Mouse (Mus musculus): ENCODE data around the gene Rpl13a.
"Not testable (repeated sequence)": the region's sequence is repeated elsewhere in the genome, so short reads cannot be mapped to it uniquely, and the experiment has no call there.

Rpl13a gene

DNA sequence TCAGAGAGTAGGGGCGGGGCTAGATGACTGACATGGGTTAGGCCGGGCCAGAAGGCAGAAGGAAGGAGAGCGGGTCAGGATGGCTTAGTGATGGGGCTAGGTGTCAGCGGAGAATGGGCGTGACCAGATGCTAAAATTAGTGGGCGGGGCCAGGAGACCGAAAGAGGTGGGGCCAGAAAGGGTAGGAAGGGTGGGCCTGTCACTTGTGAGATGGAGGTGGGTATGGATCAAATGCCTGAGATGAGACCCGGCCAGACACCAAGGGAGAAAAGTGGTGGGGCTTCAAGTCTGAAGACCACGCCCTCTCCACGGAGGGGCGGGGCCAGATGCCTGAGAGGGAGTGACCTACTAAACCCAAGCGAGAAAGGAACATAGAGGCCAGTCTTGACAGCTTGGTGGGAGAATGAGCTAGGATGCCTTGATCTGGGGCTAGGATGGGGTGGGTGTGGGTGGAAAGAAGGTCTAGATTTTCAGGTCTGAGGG lies 6.0 kb upstream of the Rpl13a start:
- DNase-seq: no peak

DNA sequence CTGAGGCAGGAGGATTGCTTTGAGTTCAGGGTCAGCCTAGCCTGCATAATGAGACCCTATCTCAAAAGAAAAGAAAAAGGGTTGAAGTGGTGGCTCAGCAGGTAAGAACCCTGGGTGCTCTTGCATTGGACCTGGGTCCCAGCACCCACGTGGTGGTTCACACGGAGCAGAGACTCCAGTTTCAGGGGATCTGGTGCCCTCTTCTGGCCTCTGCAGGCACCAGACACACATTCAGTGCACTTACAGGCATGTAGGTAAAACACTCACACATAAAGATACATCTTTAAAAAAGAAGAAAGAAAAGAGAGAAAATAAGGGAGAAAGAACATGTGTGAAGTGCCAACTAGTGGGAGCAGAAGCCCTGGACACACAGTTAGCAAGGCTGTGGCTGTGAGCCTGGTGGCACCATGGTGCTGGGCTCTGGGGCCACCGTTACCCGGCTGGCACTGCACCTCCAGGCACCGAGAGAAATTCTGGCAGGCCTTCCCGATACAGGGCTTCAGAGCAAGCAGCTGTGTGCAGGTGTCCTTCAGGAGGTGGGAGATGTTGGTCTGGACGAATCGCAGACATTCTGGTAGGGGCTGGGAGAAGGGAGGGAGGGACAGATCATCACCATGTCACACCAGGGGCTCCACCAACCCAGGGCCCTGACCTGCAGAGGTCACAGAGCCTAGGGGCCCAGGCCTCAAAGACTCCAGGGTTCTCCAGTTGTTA lies 5.0 kb upstream of the Rpl13a start:
- DNase-seq: no peak

DNA sequence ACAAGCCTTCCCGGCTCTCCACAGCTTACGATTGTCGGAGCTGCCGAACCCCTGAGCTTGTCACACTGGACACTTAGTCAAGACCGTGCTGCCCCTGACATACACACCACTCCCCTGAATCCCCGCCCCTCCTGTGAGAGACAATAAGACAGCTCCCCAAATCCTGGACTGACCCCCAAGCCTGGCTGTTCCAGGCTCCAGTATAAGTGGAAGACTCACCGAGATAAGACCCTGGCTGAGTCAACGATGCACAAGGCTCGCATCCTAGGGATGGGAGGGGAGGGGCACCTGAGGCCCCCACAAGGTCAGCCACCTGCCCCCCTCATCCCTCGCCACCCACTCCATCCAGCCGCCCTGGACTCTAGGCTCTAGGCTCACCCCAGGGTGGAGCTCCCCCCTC lies 3.3 kb upstream of the Rpl13a start:
- DNase-seq: no peak

DNA sequence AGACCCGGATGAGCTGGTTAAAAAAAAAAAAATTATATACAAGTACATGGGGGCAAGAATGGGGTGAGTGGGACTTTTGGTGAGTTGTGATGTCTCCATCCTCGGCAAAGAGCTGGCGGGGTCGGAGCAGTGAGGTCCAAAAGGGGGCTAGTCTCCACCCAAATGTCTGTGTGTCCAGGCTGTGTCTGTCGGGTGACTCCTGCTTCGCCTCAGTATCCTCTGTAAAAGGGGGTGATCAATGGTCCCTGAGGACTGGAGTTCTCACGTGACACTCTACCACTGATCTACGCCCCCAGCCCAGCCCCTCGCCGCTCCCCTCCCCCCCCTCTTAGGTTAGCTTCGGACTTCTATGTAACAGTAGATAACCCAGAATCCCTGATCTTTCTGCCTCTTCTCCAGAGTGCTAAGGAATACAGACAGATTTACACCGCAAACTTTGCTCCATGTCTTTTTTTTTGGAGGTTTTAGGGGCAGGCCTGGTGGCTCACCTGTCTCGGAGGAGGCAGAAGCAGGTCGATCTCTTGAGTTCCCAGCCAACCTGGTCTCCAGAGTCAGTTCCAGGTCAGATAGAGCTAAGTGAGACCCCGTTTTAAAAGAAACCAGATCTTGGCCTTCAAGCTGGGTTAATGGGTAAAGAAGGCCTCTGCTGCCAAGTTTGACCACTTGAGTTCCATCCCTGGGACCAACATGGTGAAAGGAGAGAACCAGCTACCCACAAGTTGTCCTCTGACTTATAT lies 1.4 kb upstream of the Rpl13a start:
- no peak for DNase-seq

DNA sequence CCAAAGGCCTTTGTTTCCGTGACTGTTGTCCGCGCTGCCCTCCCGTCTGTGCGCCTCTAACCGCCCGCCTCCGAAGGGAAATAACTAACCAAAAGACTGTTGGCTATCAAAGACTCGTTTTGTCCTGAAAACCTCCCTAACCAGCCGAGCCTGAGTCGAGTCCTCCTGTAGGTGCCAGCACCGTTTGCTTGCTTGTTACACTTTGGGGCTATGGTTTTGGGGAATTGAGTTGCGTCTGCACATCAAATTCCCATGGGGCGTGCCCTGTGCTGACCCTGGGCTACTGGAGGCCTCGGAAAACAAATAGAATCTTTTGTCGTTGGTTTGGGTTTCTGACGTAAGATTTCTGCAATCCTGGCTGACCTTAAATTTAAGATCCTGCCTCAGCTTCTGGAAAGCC lies 757 bp upstream of the Rpl13a start:
- DNase-seq: no peak

DNA sequence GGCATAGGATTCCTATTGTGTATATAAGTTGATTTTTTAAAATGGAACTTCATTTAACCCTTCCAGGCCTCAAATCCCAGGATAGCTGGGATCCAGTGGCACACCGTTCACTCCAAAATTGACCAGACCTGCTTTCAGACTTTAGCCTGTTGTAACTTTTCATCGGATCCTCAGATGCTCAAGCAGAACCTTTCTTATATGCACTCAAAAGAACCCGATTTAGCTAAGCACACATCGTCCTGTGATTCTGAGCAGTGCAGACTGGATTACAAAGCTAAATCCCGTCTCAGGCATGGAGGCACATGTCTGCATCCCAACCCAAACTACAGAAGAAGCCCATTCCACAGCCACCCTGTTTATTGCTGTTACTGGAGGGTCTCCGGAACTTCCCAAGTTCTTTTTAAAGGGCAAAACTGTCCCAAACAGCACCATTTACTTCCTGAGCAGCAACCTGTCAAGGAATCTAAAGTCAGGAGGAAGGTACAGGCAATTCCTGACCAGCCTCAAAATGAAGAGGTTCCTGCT lies 799 bp downstream of the Rpl13a start:
- no peak for DNase-seq

DNA sequence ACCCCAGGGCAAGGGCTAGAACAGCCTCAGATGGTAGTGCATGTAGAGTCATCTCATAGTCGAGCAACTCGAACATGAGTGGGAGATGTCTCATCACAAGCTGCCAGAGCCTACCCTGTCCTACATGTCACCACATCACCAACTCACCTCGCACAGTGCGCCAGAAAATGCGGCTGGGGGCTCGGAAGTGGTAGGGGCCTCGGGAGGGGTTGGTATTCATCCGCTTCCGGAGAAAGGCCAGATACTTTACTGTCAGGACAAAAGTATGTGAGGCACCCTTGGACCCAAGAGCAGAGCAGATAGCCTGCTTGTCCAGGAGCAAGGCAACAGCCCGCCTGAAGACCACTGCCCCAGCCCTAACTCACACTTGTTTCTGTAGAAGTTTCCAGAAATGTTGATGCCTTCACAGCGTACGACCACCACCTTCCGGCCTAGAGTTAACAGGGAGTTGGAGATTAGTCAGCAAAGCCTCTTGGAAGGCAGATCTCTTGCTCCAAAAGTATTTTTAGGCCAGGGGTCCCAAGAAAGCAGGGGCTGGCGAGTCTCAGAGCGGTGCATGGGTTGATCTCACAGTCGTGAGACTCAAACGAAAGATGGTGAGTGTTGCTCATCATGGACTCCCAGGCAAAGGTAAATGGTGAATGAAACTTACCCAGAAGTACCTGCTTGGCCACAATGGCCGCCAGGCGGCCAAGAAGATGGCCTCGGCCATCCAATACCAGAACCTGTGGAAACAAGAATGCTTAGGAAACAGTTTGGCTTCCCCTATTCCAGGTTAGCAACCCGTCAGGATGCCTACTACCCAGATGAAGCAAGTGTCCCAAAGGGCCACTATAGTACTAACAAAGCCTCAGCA lies 1.5 kb downstream of the Rpl13a start:
- no peak for DNase-seq

DNA sequence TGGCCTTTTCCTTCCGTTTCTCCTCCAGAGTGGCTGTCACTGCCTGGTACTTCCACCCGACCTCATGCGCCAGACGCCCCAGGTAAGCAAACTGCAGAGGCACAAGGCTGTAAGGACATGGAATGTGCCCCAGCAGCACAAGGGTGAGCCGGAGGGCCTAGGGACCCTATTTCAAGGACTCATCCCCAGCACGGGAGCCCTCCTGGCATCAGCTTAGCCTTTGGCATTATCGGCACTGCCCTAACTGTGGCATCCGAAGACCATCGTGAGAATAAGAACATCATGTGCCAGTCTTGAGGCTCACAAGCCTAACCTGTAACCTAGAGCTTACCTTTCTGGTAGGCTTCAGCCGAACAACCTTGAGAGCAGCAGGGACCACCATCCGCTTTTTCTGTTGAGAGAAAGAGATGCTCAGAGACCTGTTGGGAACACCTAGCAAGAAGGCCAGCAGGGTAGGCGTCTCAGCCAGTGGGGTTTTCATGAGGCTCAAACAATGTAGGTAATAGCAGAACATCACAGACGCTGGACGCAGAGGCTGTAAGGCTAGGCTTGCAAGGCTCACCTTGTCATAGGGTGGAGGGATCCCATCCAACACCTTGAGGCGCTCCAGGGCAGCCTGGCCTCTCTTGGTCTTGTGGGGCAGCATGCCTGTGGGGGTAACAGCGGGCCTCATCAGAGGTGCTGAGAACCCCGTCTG lies 2.3 kb downstream of the Rpl13a start:
- no peak for DNase-seq

DNA sequence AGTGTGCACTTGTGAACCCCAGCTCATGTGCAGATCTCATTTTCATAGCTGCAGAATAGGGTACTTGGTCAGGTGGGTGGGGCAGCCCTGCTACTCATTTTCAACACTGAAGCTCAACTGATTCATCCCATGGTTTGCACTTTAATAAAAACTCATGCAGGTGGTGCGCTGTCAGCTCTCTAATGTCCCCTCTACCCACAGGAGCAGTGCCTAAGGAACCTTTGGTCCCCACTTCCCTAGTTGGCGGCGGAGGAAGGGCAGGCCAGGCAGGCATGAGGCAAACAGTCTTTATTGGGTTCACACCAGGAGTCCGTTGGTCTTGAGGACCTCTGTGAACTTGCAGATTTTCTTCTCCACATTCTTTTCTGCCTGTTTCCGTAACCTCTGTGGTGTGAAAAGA lies 2.9 kb downstream of the Rpl13a start:
- not testable (repeated sequence) for DNase-seq

DNA sequence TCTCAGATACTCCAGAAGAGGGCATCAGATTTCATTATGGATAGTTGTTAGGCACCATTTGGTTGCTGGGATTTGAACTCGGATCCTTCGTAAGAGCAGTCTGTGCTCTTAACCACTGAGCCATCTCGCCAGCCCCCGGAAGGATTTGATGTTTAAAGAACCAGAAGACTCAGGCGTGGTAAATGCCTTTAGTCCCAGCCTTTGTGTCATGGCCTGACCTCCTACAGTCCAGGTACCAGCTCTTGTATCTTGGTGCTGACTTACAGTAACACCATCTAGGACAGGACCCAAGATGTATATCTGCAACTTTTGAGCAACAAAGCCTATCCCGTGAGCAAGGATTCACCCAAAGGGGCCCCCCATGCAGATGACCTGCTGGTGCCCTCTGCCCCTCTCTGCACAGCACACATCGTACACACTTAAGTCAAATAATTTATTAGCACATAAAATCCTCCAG lies 3.4 kb downstream of the Rpl13a start:
- DNase-seq: no peak

DNA sequence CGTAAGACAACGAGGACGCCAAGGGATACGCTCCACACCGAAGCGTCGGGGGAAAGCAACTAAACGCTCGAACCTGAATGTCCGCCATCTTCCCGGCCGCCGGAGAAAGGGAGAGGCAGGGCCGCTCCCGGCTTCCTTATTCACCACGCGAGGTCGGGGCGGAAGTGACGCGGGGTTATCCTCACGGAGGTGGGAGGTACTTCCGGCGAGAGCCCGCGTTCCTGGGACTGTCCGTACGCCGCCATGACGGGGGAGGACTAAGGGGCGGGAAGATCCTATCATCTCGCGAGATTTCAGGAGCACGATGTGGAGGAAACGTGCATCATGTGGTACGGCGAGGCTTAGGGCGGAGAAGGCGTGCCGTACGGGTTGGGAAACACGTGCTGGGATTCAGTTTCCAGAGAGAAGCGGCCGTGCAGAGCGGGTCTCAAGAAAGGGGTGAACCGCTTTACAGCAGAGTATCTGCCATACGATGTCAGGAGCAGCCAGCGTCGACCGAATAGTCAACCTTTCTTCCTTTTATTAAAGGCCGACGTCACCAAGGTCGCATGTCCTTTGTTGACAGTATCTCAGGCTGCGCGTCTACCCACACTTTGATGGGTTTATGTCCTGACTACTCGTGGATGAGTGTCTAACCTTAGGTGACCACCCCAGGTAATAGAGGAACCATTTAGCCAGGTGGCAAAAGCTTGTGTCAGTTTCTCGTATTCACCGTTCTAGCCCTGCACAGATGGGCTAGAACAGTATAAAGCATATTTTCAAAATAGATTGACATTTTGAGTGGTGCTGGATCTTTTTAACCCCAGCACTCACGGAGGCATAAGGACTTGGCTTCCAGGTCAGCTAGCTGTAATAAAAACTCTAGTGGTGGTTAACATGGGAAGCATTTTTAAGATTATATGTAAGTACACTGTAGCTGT lies 4.1 kb downstream of the Rpl13a start, which contains the start of gene Rps11:
Gene Rps11, minus strand, starts transcription at position 216 of the 920 bp plus-strand sequence.
- DNase-seq: peak; percentile 99

DNA sequence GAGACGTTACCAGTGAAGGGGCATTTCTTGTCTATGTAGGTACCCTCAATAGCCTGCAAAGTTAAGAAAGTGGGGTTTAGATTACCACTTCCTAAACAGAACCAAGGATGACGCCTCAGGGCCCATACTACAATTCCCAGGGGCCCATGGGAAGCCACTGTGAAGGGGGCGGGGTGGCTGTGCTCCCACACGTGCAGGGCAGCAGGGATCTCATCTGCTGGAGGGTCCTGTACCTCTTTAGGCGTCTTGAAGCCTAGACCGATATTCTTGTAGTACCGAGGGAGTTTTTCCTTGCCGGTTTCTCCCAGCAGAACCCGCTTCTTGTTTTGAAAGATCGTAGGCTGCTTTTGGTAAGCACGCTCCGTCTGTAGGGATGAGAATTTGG lies 5.4 kb downstream of the Rpl13a start:
- DNase-seq: no peak

DNA sequence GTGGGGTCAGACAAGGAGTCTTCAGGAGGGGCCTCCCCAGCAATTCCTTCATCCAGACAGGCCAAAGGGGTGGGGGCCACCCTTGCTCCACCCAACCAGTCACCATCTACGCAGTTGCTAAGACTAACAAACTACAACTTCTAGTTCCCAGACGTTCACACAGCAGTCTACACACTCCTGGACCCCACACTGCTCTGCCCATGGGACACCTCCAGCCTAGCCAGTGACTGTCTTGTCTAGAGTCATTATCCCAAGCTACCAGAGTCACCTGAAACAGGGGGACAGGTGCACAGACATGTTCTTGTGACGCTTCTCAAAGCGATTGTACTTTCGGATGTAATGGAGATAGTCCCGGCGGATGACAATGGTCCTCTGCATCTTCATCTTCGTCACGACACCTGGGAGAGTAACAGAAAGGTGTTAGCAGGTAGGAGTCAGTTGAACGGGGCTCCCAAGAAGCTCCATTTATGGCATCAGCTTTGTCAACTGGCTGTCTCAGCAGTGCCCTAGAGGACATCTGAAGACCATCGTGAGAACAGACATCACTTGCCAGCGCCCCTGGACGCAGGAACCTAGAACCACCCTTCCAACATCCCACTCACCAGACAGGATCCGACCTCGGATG lies 5.9 kb downstream of the Rpl13a start:
- no peak for DNase-seq

DNA sequence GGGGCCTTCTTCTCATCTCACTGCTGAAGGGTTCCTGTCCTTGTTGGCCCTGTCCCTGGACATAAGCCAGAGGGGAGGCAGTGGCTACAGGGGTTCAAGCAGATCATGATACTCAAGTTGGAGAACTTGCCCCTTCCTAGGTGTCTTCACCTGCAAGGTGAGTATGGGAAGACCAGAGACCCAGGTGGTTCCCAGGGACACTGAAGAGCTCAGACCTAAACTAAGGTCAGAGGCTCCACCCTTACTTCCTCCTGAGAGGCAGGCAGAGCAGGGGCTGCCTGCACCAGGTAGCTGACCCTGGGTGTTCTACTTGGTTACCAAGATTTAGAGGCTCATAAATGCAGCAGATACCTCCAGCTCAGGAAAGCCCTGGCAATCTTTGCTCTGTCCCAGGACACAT lies 6.6 kb downstream of the Rpl13a start:
- DNase-seq: no peak

DNA sequence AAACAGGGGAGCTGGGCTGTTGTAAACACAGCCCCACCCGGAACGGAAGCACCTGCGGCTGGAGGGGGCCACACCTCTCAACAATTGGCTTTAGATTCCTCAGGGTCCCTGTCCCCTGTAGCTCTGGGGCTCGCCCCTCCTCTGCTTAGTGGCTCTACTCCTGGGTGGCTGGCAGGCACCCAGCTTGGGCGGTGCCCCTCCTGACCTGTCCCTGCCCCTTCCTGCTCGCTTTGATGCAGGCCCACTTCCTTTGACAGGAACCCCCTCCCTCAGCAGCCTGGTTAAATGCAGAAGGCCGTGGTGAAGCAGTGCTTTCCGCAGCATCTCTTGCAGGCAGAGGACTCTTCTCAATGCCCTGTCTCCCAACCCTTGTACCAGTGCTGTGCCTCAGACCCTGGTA lies 7.2 kb downstream of the Rpl13a start:
- peak; percentile 52 for DNase-seq

DNA sequence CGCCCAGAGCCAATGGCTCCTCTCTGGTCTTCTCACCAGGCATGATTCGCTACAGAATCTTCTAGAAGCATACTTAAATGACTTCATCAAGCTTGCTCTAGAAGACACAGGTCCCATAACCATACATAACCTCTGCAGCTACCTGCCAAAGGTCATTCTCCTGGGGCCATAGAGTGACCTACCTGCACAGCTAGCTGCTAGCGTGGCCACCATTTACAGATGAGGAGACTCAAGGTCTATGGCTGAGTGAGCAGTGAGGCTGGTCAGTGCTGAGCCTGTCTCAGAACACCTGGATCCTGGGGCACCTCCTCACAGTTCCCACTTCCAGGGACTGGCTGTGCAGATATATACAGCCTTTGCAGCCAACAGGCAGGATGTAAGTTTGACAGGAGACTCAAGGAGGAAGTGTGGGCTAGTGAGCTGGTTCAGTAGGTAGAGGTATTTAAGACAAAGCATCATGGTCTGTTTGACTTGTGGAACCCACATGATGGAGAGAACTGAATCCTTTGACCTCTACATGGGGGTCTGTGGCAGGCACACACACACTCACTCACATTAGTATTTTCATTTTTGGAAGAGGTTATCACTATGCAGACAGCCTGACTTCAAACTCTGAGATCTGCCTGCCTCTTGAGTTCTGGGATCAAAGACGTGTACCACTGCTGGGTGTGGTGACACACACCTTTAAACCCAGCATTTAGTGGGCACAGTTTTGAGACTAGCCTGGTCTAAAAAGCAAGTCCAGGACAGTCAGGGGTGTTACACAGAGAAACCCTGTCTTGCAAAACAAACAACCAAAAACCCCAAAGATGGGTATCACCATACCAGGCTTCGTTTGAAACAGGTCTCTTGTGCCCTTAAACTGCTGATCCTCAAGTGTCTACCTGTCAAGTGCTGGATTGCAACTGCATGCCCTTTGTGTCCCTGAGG lies 8.5 kb downstream of the Rpl13a start:
- no peak for DNase-seq

DNA sequence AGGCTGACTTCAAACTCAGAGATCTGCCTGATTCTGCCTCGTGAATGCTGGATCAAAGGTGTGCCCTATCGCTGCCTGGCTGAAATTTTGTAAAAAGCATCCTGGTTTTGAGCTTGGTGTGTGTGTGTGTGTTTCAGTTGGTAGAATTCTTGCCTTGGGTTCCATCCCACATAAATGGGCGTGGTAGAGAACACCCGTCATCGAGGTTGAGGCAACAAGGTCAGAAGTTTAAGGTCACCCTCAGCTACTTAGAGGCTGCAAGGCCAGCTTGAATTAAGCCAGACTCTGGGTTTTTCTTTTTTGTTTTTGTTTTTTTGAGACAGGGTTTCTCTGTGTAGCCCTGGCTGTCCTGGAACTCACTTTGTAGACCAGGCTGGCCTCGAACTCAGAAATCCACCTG lies 10.2 kb downstream of the Rpl13a start:
- DNase-seq: no peak

DNA sequence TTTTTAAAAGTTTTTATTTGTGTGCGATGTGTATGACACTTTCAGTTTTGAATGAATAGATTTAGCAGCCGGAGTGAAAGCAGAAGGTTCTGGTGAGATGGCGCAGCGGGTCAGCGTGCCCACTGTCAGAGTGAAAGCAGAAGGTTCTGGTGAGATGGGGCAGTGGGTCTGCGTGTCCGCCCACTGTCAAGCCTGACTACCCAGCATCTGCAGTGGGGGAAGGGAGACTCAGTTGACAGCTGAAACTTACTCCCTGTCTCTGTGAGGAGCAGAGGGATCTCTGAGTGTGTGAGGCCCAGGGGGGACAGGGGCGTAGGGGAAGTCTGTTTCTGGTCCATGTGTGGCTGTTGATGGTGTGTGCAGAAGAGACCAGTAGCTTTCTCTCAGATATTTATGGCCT lies 11.0 kb downstream of the Rpl13a start:
- no peak for DNase-seq

DNA sequence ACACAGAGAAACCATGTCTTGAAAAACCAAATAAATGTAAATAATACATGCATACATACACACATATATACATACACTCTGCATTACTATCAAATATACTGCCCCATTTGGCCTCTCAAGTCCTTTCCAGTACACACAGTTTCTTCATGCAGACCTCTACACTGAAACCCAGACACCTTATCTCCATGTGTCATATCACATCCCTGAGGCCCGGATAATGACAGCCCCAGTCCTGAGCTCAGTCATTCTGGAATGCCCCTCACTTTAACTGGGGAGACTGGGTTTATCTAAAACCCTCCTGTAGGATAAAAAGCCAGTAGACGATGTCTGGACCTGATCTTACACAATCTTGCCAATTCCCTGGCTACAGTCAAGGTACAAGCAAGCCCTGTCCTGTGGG lies 15.1 kb downstream of the Rpl13a start:
- no peak for DNase-seq

DNA sequence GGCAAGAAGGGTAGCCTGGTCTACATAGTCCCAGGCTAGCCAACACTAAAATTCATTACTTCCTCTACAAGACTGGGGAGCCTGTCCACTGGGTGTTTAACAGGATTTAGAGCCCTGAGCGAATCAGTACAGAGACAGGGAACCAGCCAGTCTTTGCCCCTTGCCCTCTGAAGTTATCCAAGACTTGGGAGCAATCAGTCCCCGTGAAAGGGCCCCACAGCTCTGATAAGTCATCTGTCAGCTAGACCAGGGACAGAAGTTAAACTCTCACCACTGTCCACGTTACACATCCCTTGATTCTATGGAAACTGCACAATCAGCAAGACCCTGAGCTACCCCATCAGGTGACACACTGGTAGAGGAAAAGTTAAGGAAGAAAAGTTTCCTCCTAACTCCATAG lies 16.0 kb downstream of the Rpl13a start:
- DNase-seq: no peak
